Mouse (Mus musculus) thymus, adult 18-20 months (tissue): Measurements from ENCODE around the gene Ltk.
"Not testable (repeated sequence)": the region's sequence is repeated elsewhere in the genome, so short reads cannot be mapped to it uniquely, and the experiment has no call there.

ENCODE experiments used
- DNase-seq, 2 experiments: peaks; one replicate each; pipeline ENCODE4 v3.0.0; 2022; ENCODE audit warnings: mixed read lengths in 2 of 2

Ltk gene

DNA sequence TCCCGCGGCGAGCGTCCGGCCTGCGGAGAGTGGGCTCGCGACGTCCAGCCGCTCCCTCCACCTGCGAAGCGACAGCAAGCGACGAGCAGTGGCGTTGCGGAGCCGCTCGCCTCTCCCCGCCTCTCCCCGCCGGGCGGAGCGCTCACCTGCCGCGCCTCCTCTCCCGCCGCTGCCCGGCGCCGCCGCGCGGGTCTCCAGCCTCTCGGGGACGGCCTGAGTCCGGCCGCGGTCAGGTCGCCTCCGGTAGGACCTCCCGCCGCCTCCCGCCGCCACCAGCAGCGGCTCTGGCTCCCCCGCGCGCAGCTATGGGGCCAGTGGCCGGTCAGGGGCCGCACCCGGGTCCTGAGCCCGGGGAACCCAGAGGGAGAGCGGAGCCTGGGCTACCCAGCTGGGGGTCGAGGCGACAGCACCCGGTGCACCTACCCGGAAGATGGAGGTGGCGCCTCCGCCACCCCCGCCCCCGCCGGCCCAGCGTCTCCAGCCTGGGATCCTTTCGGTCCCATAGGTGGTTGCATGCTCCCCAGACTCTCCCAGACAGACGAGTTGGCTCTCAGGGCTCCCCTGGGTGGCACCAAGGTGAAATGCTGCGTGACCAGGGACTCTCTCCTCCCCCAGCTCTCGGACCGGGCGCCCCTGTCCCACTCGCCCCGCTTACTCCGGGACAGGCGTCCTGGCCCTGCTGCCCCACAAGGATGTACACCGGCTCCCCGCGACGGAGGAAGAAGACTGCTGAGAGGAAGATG is 2.0 kb downstream of the Ltk start:
- DNase-seq, result peak in 1 of 2 experiments; percentile 22

- no peak for DNase-seq
These were observed 2.6 kb downstream of the Ltk start for GRCm38 (mm10) chr2:119757601-119758100.

GRCm38 (mm10) chr2:119749260-119749659 is 11.0 kb downstream of the Ltk start:
- DNase-seq, result no peak

- no peak for DNase-seq
These were observed 12.7 kb downstream of the Ltk start for GRCm38 (mm10) chr2:119747554-119747953.

- DNase-seq, result no peak
These were observed 14.9 kb downstream of the Ltk start for GRCm38 (mm10) chr2:119745281-119745680.

- DNase-seq, result no peak
These were observed 15.8 kb downstream of the Ltk start for GRCm38 (mm10) chr2:119744163-119745111.

- DNase-seq, result no peak
These were observed 16.4 kb downstream of the Ltk start for GRCm38 (mm10) chr2:119743808-119744162.

- peak in 1 of 2 experiments; percentile 12 for DNase-seq
These were observed 16.9 kb downstream of the Ltk start for GRCm38 (mm10) chr2:119743176-119743807.

DNA sequence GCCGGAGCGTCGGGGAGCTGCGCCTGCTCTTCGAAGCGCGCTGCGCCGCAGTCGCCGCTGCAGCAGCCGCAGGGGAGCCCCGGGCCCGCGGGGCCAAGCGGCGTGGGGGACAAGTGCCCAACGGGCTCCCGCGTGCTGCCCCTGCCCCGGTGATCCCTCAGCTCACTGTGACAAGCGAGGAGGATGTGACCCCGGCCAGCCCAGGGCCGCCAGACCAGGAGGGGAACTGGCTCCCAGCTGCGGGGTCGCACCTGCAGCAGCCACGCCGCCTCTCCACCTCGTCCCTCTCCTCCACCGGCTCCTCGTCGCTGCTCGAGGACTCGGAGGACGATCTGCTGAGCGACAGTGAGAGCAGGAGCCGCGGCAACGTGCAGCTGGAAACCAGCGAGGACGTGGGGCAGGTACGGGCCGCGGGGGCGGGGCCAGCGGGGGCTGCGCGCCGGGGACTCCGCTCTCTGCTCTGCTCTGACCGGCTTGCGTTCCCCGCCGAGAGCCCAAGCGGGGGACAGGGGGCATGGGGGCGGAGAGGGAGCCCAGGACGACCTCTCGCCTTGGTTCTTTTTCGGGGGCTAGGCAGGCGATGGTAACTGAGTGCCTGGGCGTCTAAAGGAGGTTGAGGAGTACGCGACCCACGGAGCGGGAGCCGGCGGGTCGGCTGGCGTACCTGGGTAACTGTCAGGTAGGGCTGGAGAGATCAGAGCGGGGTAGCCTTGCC is 17.6 kb downstream of the Ltk start:
- DNase-seq, result peak; percentile 55 to 57

GRCm38 (mm10) chr2:119741581-119742411 is 18.4 kb downstream of the Ltk start, which contains the start of gene Itpka:
Gene Itpka, plus strand, starts transcription at chr2:119742337.
- peak; percentile 57 to 68 for DNase-seq

GRCm38 (mm10) chr2:119740567-119740966 is 19.7 kb downstream of the Ltk start:
- DNase-seq, result no peak

GRCm38 (mm10) chr2:119737124-119737523 is 23.1 kb downstream of the Ltk start:
- DNase-seq, result no peak

DNA sequence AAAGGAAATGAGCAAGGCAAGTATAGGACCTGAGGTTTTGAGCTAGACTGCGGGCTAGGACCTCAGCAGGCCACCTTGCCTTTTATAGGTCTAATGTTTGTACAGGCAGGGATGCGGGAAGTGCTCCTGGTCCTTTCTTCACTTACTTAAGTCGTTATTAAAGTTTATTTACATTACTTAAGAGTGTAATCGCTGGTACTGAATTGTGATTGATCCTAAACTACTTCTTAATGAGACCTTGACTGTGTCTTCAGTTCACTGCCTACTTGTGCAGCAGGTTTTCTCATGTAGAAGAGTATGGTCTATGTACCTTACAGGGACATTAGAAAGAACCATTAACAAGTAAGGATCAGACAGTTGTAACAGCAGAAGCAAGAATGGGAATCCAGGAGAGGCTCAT is 29.5 kb downstream of the Ltk start:
- no peak for DNase-seq

- no peak for DNase-seq
These were observed 32.3 kb downstream of the Ltk start for GRCm38 (mm10) chr2:119727762-119728416.

GRCm38 (mm10) chr2:119721070-119721469 is 39.2 kb downstream of the Ltk start:
- DNase-seq, result no peak

- DNase-seq, result not testable (repeated sequence)
These were observed 44.4 kb downstream of the Ltk start for GRCm38 (mm10) chr2:119715868-119716267.

- no peak for DNase-seq
These were observed 50.2 kb downstream of the Ltk start for GRCm38 (mm10) chr2:119710011-119710410.

DNA sequence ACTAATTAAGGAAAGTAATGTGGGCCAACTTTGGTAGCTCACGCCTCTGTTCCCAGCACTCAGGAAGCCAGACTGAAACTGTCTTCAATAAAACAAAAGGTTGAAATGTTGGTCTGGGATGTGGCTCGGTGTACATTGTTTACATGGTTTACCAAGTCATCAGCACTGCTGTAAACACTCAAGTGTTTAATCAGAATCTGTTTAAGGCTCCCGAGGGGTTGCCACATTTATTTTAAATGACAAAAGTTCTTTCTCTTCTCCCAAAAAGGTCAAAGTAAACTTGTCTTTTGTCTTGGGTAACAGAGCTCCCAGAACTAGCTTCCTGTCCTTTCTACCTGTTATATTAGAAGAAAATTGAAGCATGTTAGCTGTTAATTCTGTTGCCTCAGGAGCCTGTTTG is 52.6 kb downstream of the Ltk start:
- no peak for DNase-seq

GRCm38 (mm10) chr2:119703171-119703570 is 57.1 kb downstream of the Ltk start:
- no peak for DNase-seq
